Comparison of ENCODE assay signal across 11 mouse cellular contexts in genomic region chr4:142171788-142172497, GRCm38 (mm10).
A peak's percentile ranks its signal among the peaks of the same experiment; 100 is the strongest.
DNase-seq lines count a peak whose midpoint lies in the region; ATAC-seq and TF ChIP-seq lines count a peak whose summit lies in the region.
"Had no signal": no experiment of that assay in that cellular context is flagged by ENCODE, and none has a peak within 500 bp of the region (broad histone marks: within the 10 kb centered on the region; RNA-seq: fewer than 3 reads in every experiment).

No protein-coding gene starts in this region.

- peaks cover 73% of the 10 kb centered on the region for H3K4me1 ChIP-seq in heart, embryonic 10.5 days
- H3K4me1 ChIP-seq in liver, postnatal 0 days (ENCODE audit: insufficient read depth): peaks cover 13% of the 10 kb centered on the region
- H3K4me1 ChIP-seq in liver, embryonic 12.5 days: peaks cover 35% of the 10 kb centered on the region
- peaks cover 48% of the 10 kb centered on the region for H3K4me1 ChIP-seq in intestine, embryonic 15.5 days (replicated peaks)
- H3K4me1 ChIP-seq in stomach, embryonic 16.5 days (ENCODE audit: control insufficient read depth, insufficient read depth, low read length): peaks cover 51% of the 10 kb centered on the region
- H3K4me1 ChIP-seq in midbrain, embryonic 14.5 days (ENCODE audit: control insufficient read depth, insufficient read depth, low read length): no peaks in the 10 kb centered on the region

- TF ChIP-seq EP300 in liver, postnatal 0 days (IDR thresholded peaks at IDR 0.05; ENCODE audit: low read depth): no peak

- no peaks in the 10 kb centered on the region for H3K9me3 ChIP-seq in heart, embryonic 10.5 days
- no peaks in the 10 kb centered on the region for H3K9me3 ChIP-seq in liver, postnatal 0 days (ENCODE audit: low read length)
- no peaks in the 10 kb centered on the region for H3K9me3 ChIP-seq in liver, embryonic 12.5 days (replicated peaks)
- no peaks in the 10 kb centered on the region for H3K9me3 ChIP-seq in intestine, embryonic 15.5 days
- H3K9me3 ChIP-seq in stomach, embryonic 16.5 days (replicated peaks; ENCODE audit: control insufficient read depth, low read length): no peaks in the 10 kb centered on the region
- no peaks in the 10 kb centered on the region for H3K9me3 ChIP-seq in midbrain, embryonic 14.5 days (ENCODE audit: control insufficient read depth, low read length)
- H3K9me3 ChIP-seq: liver, embryonic 15.5 days had no signal

- TF ChIP-seq CTCF in liver, postnatal 0 days (IDR thresholded peaks at IDR 0.05; ENCODE audit: low read depth): no peak

- 0 out of 2 replicates have a peak, but pooled peaks have one; percentile 38 for ATAC-seq in liver, postnatal 0 days
- no peak for ATAC-seq in liver, embryonic 12.5 days
- ATAC-seq in intestine, embryonic 15.5 days: 0 out of 2 replicates have a peak, but pooled peaks have one; percentile 21
- no peak for ATAC-seq in stomach, embryonic 16.5 days (ENCODE audit: insufficient read depth, low FRiP score)
- no peak for ATAC-seq in midbrain, embryonic 14.5 days (ENCODE audit: low FRiP score, low TSS enrichment)
- ATAC-seq in megakaryocyte progenitor cell, adult 5-6 weeks (replicated peaks; ENCODE audit: poor library complexity): no peak
- ATAC-seq: midbrain, embryonic 16.5 days had no signal

- H3K27ac ChIP-seq in heart, embryonic 10.5 days: peak overlapping the region; percentile 76
- no peak overlapping the region for H3K27ac ChIP-seq in liver, postnatal 0 days (ENCODE audit: low read depth)
- no peak overlapping the region for H3K27ac ChIP-seq in liver, embryonic 12.5 days
- peak overlapping the region; percentile 81 for H3K27ac ChIP-seq in intestine, embryonic 15.5 days
- H3K27ac ChIP-seq in stomach, embryonic 16.5 days (ENCODE audit: low read length): peak overlapping the region; percentile 90
- H3K27ac ChIP-seq in midbrain, embryonic 14.5 days (replicated peaks; ENCODE audit: low read depth, low read length): no peak overlapping the region
- H3K27ac ChIP-seq: liver, embryonic 15.5 days had no signal

- 64% methylated on average over 8 of the region's 8 CpGs for WGBS in heart, embryonic 10.5 days
- WGBS in liver, postnatal 0 days (ENCODE audit: insufficient replicate concordance): 58% methylated on average over 7 of the region's 8 CpGs
- 60% methylated on average over 6 of the region's 8 CpGs for WGBS in liver, embryonic 12.5 days (ENCODE audit: insufficient replicate concordance)
- WGBS in intestine, embryonic 15.5 days: 49% methylated on average over 7 of the region's 8 CpGs
- WGBS in stomach, embryonic 16.5 days: 64% methylated on average over 7 of the region's 8 CpGs
- 75% methylated on average over 7 of the region's 8 CpGs for WGBS in midbrain, embryonic 14.5 days

- no peak overlapping the region for H3K4me2 ChIP-seq in liver, postnatal 0 days (ENCODE audit: low read depth, low read length)
- H3K4me2 ChIP-seq in liver, embryonic 12.5 days: no peak overlapping the region
- peak overlapping the region; percentile 29 for H3K4me2 ChIP-seq in intestine, embryonic 15.5 days (replicated peaks)
- H3K4me2 ChIP-seq in stomach, embryonic 16.5 days (ENCODE audit: low read depth, low read length): 0 out of 2 replicates have a peak overlapping the region, but pooled peaks have one; percentile 3
- no peak overlapping the region for H3K4me2 ChIP-seq in midbrain, embryonic 14.5 days (ENCODE audit: low read length)
- H3K4me2 ChIP-seq: liver, embryonic 15.5 days had no signal

- H3K36me3 ChIP-seq in heart, embryonic 10.5 days: no peaks in the 10 kb centered on the region
- no peaks in the 10 kb centered on the region for H3K36me3 ChIP-seq in liver, postnatal 0 days (replicated peaks; ENCODE audit: insufficient read depth, low read length)
- H3K36me3 ChIP-seq in liver, embryonic 12.5 days: no peaks in the 10 kb centered on the region
- H3K36me3 ChIP-seq in intestine, embryonic 15.5 days: no peaks in the 10 kb centered on the region
- no peaks in the 10 kb centered on the region for H3K36me3 ChIP-seq in stomach, embryonic 16.5 days (ENCODE audit: control insufficient read depth, insufficient read depth, low read length)
- H3K36me3 ChIP-seq in midbrain, embryonic 14.5 days (ENCODE audit: control insufficient read depth, insufficient read depth, low read length): no peaks in the 10 kb centered on the region
- H3K36me3 ChIP-seq: liver, embryonic 15.5 days had no signal

- no peak overlapping the region for H3K4me3 ChIP-seq in heart, embryonic 10.5 days
- no peak overlapping the region for H3K4me3 ChIP-seq in liver, postnatal 0 days (ENCODE audit: low read depth, low read length)
- no peak overlapping the region for H3K4me3 ChIP-seq in liver, embryonic 12.5 days
- H3K4me3 ChIP-seq in intestine, embryonic 15.5 days (replicated peaks): no peak overlapping the region
- H3K4me3 ChIP-seq in stomach, embryonic 16.5 days (replicated peaks; ENCODE audit: low read length): no peak overlapping the region
- H3K4me3 ChIP-seq in midbrain, embryonic 14.5 days (replicated peaks; ENCODE audit: low read depth, low read length): no peak overlapping the region
- H3K4me3 ChIP-seq: liver, embryonic 15.5 days had no signal

- no peak overlapping the region for H3K9ac ChIP-seq in liver, postnatal 0 days (replicated peaks)
- no peak overlapping the region for H3K9ac ChIP-seq in liver, embryonic 12.5 days
- no peak overlapping the region for H3K9ac ChIP-seq in intestine, embryonic 15.5 days
- H3K9ac ChIP-seq in stomach, embryonic 16.5 days (ENCODE audit: low read length): peak overlapping the region; percentile 59; the same call in 1 of the 2 replicates
- no peak overlapping the region for H3K9ac ChIP-seq in midbrain, embryonic 14.5 days (replicated peaks; ENCODE audit: low read length)
- H3K9ac ChIP-seq: liver, embryonic 15.5 days had no signal

- no peaks in the 10 kb centered on the region for H3K27me3 ChIP-seq in heart, embryonic 10.5 days (ENCODE audit: insufficient read depth, poor library complexity, severe bottlenecking)
- H3K27me3 ChIP-seq in liver, postnatal 0 days (ENCODE audit: insufficient read depth, low read length): no peaks in the 10 kb centered on the region
- H3K27me3 ChIP-seq in liver, embryonic 12.5 days (replicated peaks): no peaks in the 10 kb centered on the region
- H3K27me3 ChIP-seq in intestine, embryonic 15.5 days (replicated peaks): no peaks in the 10 kb centered on the region
- H3K27me3 ChIP-seq in stomach, embryonic 16.5 days (ENCODE audit: control insufficient read depth, insufficient read depth, low read length): no peaks in the 10 kb centered on the region
- H3K27me3 ChIP-seq in midbrain, embryonic 14.5 days (ENCODE audit: control insufficient read depth, insufficient read depth, low read length): no peaks in the 10 kb centered on the region
- H3K27me3 ChIP-seq: liver, embryonic 15.5 days had no signal

- DNase-seq in heart, embryonic 10.5 days (ENCODE audit: low spot score): no peak
- no peak for DNase-seq in heart, postnatal 4 days
- DNase-seq in liver, postnatal 0 days: no peak
- DNase-seq in midbrain, embryonic 14.5 days: no peak
- DNase-seq: cerebellum, adult 2 months had no signal

Comparison
In these comparisons a context has a peak if more than half of its experiments do, and no peak if none do; other contexts are left out.
1. ATAC-seq: peak in liver, postnatal 0 days (single experiment) and intestine, embryonic 15.5 days (single experiment); none in liver, embryonic 12.5 days (single experiment), stomach, embryonic 16.5 days (single experiment), midbrain, embryonic 14.5 days (single experiment) and megakaryocyte progenitor cell, adult 5-6 weeks (single experiment).
2. H3K27ac ChIP-seq: peak in heart, embryonic 10.5 days (single experiment), intestine, embryonic 15.5 days (single experiment) and stomach, embryonic 16.5 days (single experiment); none in liver, postnatal 0 days (single experiment), liver, embryonic 12.5 days (single experiment) and midbrain, embryonic 14.5 days (single experiment).
3. H3K4me2 ChIP-seq: peak in intestine, embryonic 15.5 days (single experiment) and stomach, embryonic 16.5 days (single experiment); none in liver, postnatal 0 days (single experiment), liver, embryonic 12.5 days (single experiment) and midbrain, embryonic 14.5 days (single experiment).